In genomic region chr2:5652071-5652470, GRCm38 (mm10) we compare ENCODE assay signal across 11 mouse cellular contexts.
"Had no signal": no experiment of that assay in that cellular context is flagged by ENCODE, and none has a peak within 500 bp of the region (broad histone marks: within the 10 kb centered on the region; RNA-seq: fewer than 3 reads in every experiment).

No protein-coding gene starts in this region.

- H3K27ac ChIP-seq: limb, embryonic 15.5 days; liver, embryonic 12.5 days; midbrain, embryonic 10.5 days; neural tube, embryonic 13.5 days had no signal

- ATAC-seq: intestine, postnatal 0 days; liver, embryonic 12.5 days; midbrain, embryonic 16.5 days had no signal

- H3K4me2 ChIP-seq: limb, embryonic 15.5 days; liver, embryonic 12.5 days; neural tube, embryonic 13.5 days had no signal

- H3K4me1 ChIP-seq: limb, embryonic 15.5 days; liver, embryonic 12.5 days; midbrain, embryonic 10.5 days; neural tube, embryonic 13.5 days had no signal

- H3K27me3 ChIP-seq: limb, embryonic 15.5 days; liver, embryonic 12.5 days; neural tube, embryonic 13.5 days had no signal

- H3K36me3 ChIP-seq: limb, embryonic 15.5 days; liver, embryonic 12.5 days; midbrain, embryonic 10.5 days; neural tube, embryonic 13.5 days had no signal

- H3K4me3 ChIP-seq: limb, embryonic 15.5 days; liver, embryonic 12.5 days; midbrain, embryonic 10.5 days; neural tube, embryonic 13.5 days had no signal

- H3K9ac ChIP-seq: limb, embryonic 15.5 days; liver, embryonic 12.5 days; neural tube, embryonic 13.5 days had no signal

- DNase-seq: kidney, adult 9 months; kidney, postnatal 14 days; lung, postnatal 4 days; retina, postnatal 1 day; spleen, adult 18-20 months had no signal

- H3K9me3 ChIP-seq: limb, embryonic 15.5 days; liver, embryonic 12.5 days; midbrain, embryonic 10.5 days; neural tube, embryonic 13.5 days had no signal
